Mouse (Mus musculus): ENCODE measurements at regions not wholly inside any gene's neighbourhood (a gene's known extent, or its start where the extent isn't known, plus 50 kb on each side); places are given as distances from the start of the nearest gene placed in this dataset.

DNA sequence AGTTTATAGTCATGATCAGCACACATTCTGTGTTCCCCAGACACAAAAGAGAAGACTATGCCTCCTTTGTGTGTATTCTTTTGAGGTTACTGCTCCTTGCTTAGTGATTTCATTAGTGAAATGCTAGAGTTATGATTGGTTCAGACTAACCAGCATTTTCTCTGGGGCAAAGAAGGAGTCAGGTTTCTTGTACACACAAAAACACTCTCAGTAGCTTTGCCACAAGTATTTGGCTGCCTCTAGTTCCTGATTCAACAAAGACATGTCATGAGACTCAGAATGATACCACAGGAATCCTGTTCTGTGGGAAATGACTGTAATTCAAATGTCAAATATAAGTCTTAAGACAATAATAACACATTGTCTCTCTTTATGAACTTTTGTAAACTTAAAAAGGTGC lies 86.9 kb downstream of the Alx1 start:
- Histone ChIP-seq H3K27me3 (replicated peaks; ENCODE audit: control insufficient read depth, insufficient read depth, low read length) (no peaks in the 10 kb centered on the region), H3K9me3 (ENCODE audit: control insufficient read depth, low read length) (no peaks in the 10 kb centered on the region; the same call in 1 of the 2 replicates), H3K27ac (replicated peaks; ENCODE audit: low read depth, low read length) (no peak overlapping the region), H3K4me3 (ENCODE audit: low read depth, low read length) (no peak overlapping the region), H3K9ac (ENCODE audit: low read depth, low read length) (no peak overlapping the region), H3K4me1 (ENCODE audit: control insufficient read depth, insufficient read depth, low read length) (no peaks in the 10 kb centered on the region), H3K4me2 (ENCODE audit: low read depth, low read length) (no peak overlapping the region), H3K36me3 (ENCODE audit: control insufficient read depth, insufficient read depth, low read length) (no peaks in the 10 kb centered on the region)
- DNase-seq (ENCODE audit: low spot score) (peak; percentile 79), ATAC-seq (ENCODE audit: low read depth) (peak; percentile 79)

DNA sequence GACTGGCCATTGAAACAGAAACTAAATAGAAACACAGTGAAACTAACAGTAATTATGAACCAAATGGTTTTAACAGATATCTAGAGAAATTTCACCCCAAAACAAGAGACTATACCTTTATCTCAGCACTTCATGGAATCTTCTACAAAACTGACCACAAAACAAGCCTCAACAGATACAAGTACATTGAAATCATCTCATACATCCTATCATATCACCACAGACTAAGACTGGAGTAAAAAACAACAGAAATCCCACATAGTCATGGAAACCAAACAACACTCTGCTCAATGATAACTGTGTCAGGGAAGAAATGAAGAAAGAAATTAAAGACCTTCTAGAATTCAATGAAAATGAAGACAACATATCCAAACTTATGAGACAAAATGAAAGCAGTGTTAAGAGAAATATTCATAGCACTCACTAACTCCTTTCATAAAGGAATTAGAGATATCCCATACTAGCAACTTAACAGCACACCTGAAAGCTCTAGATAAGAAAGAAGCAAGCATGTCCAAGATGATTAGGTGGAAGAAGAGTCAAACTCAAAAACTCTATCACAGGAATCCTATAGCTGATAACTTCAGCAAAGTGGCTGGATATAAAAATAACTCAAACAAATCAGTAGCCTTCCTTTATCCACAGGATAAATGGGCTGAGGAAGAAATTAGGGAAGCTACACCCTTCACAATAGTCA lies 89.0 kb downstream of the Alx1 start:
- H3K9me3 ChIP-seq (ENCODE audit: control insufficient read depth, low read length): no peaks in the 10 kb centered on the region; the same call in 1 of the 2 replicates
- no peak for ATAC-seq (ENCODE audit: low read depth)
- H3K4me2 ChIP-seq (ENCODE audit: low read depth, low read length): no peak overlapping the region
- DNase-seq (ENCODE audit: low spot score): no peak
- no peak overlapping the region for H3K9ac ChIP-seq (ENCODE audit: low read depth, low read length)
- no peaks in the 10 kb centered on the region for H3K4me1 ChIP-seq (ENCODE audit: control insufficient read depth, insufficient read depth, low read length)
- H3K27me3 ChIP-seq (replicated peaks; ENCODE audit: control insufficient read depth, insufficient read depth, low read length): no peaks in the 10 kb centered on the region
- H3K36me3 ChIP-seq (ENCODE audit: control insufficient read depth, insufficient read depth, low read length): no peaks in the 10 kb centered on the region
- H3K27ac ChIP-seq (replicated peaks; ENCODE audit: low read depth, low read length): no peak overlapping the region
- H3K4me3 ChIP-seq (ENCODE audit: low read depth, low read length): no peak overlapping the region

DNA sequence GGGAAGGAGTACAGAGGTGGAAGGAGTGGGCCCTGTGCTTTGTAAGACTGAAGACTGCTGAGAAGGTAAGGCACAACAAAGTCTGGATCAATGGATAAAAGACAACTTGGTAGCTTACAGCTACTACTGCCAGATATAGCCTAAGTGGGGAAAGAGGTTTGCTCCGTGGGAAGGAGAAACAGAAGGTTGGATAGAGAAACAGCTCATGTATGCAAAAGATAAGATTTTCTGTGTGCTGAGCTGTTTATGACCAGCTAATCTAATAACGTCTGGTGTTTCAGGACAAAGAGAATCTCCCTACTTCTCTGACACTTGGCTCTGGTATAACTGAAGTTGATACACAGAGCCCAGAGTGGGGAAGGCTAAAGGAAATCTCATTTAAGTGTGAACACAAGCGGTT lies 98.6 kb downstream of the Alx1 start:
- Histone ChIP-seq H3K9me3 (ENCODE audit: control insufficient read depth, low read length) (no peaks in the 10 kb centered on the region), H3K4me2 (ENCODE audit: low read depth, low read length) (no peak overlapping the region), H3K4me1 (ENCODE audit: control insufficient read depth, insufficient read depth, low read length) (no peaks in the 10 kb centered on the region), H3K9ac (ENCODE audit: low read depth, low read length) (no peak overlapping the region), H3K27me3 (replicated peaks; ENCODE audit: control insufficient read depth, insufficient read depth, low read length) (no peaks in the 10 kb centered on the region), H3K36me3 (ENCODE audit: control insufficient read depth, insufficient read depth, low read length) (no peaks in the 10 kb centered on the region), H3K27ac (replicated peaks; ENCODE audit: low read depth, low read length) (no peak overlapping the region), H3K4me3 (ENCODE audit: low read depth, low read length) (no peak overlapping the region)
- DNase-seq (ENCODE audit: low spot score): no peak
- WGBS: 69% methylated on average over 3 of the region's 3 CpGs
- no peak for ATAC-seq (ENCODE audit: low read depth)

DNA sequence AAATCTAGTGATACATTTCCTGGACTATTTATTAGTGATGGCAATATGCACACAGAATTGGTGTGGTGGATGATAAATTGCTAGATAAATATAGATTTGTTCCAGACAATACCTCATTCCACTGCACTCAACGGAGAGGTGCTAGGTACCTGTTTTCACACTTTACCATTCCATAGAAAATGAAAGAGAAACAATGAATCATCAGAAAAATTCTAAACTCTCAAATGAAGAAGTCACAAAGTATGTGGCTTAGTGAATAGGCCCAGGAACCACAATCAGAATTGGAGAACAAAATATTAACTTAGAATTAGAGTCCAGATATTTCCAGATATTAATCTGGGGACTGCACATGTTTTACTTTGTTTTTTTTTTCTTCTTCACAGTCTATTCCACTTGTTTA lies 101.4 kb downstream of the Alx1 start:
- ATAC-seq (ENCODE audit: low read depth): no peak
- WGBS: 68% methylated on average over 1 of the region's 1 CpGs
- no peak overlapping the region for H3K4me3 ChIP-seq (ENCODE audit: low read depth, low read length)

DNA sequence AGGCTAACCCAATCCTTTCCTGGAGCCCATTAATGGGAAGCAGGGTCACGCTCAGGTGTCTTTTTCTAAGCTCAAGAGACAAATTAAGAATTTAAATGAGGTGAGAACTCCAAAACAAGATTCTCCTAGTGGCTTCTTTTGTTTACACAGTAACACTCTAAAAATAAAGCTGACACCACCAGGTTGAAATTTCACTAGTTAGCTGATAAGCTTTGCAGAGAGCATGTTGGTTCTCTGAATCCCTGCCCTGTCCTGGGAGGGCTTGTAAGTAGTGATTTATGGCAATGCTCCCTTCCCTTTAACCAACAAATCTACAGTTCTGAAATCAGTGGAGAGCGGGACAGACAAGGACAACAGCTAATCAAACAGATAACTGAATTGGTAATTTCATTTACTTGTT lies 132.6 kb downstream of the Alx1 start:
- WGBS: 49% methylated on average over 2 of the region's 2 CpGs

More for the DNA sequence above, 101.4 kb downstream of the Alx1 start:
- no peaks in the 10 kb centered on the region for H3K27me3 ChIP-seq (replicated peaks; ENCODE audit: control insufficient read depth, insufficient read depth, low read length)
- no peaks in the 10 kb centered on the region for H3K9me3 ChIP-seq (ENCODE audit: control insufficient read depth, low read length)
- no peak overlapping the region for H3K4me2 ChIP-seq (ENCODE audit: low read depth, low read length)
- no peaks in the 10 kb centered on the region for H3K4me1 ChIP-seq (ENCODE audit: control insufficient read depth, insufficient read depth, low read length)
- H3K9ac ChIP-seq (ENCODE audit: low read depth, low read length): no peak overlapping the region
- H3K36me3 ChIP-seq (ENCODE audit: control insufficient read depth, insufficient read depth, low read length): no peaks in the 10 kb centered on the region
- no peak overlapping the region for H3K27ac ChIP-seq (replicated peaks; ENCODE audit: low read depth, low read length)
- no peak for DNase-seq (ENCODE audit: low spot score)

DNA sequence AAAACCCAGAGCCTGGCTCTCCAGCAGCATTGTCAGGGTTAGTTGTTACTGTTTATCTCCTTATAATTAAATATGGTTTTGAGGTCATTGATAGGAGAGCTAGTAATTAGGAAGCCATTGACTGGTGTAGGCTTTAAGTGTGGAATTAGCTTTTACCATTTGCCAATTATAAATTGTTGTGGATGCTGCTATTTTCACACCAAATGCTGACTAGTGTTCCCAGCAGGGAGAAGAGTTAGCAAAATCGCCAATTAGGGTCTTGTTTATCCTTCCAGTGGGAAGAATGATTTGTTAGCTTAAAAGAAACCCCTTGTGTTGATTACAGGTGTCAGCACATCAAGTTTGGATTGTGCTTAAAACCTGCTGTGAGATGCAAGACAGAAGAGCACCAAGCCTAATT lies 134.1 kb downstream of the Alx1 start:
- H3K27me3 ChIP-seq (replicated peaks; ENCODE audit: control insufficient read depth, insufficient read depth, low read length): no peaks in the 10 kb centered on the region
- H3K9ac ChIP-seq (ENCODE audit: low read depth, low read length): no peak overlapping the region
- ATAC-seq (ENCODE audit: low read depth) (no peak), DNase-seq (ENCODE audit: low spot score) (no peak)
- H3K36me3 ChIP-seq (ENCODE audit: control insufficient read depth, insufficient read depth, low read length): no peaks in the 10 kb centered on the region
- no peaks in the 10 kb centered on the region for H3K4me1 ChIP-seq (ENCODE audit: control insufficient read depth, insufficient read depth, low read length)
- no peak overlapping the region for H3K4me2 ChIP-seq (ENCODE audit: low read depth, low read length)
- no peak overlapping the region for H3K27ac ChIP-seq (replicated peaks; ENCODE audit: low read depth, low read length)
- WGBS: 20% methylated on average over 1 of the region's 1 CpGs
- H3K9me3 ChIP-seq (ENCODE audit: control insufficient read depth, low read length): no peaks in the 10 kb centered on the region
- no peak overlapping the region for H3K4me3 ChIP-seq (ENCODE audit: low read depth, low read length)

More for the DNA sequence above, 132.6 kb downstream of the Alx1 start:
- Histone ChIP-seq H3K4me1 (ENCODE audit: control insufficient read depth, insufficient read depth, low read length) (no peaks in the 10 kb centered on the region), H3K27ac (replicated peaks; ENCODE audit: low read depth, low read length) (no peak overlapping the region), H3K36me3 (ENCODE audit: control insufficient read depth, insufficient read depth, low read length) (no peaks in the 10 kb centered on the region), H3K9ac (ENCODE audit: low read depth, low read length) (no peak overlapping the region), H3K9me3 (ENCODE audit: control insufficient read depth, low read length) (no peaks in the 10 kb centered on the region), H3K4me2 (ENCODE audit: low read depth, low read length) (no peak overlapping the region), H3K27me3 (replicated peaks; ENCODE audit: control insufficient read depth, insufficient read depth, low read length) (no peaks in the 10 kb centered on the region), H3K4me3 (ENCODE audit: low read depth, low read length) (no peak overlapping the region)
- no peak for DNase-seq (ENCODE audit: low spot score)
- ATAC-seq (ENCODE audit: low read depth): no peak

DNA sequence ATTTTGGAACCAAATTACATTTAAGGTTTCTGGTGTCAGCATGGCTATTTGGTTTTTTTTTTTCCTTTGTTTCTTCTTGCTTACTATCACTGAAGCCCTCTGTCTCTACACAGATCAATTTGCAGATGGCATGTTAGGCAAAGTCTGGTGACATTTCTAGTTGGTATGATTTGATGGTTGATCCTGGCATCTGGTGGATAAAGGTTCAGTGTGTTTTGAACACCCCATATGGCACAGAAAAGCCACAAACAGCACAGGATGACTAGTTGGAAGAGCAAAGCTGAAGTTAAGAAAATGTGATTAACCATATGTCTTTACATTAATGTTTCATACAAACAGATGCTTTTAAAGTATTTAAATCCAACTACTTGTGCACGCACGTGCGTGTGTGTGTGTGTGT lies 137.6 kb downstream of the Alx1 start:
- no peak for ATAC-seq (ENCODE audit: low read depth)
- no peak for DNase-seq (ENCODE audit: low spot score)
- Histone ChIP-seq H3K4me3 (ENCODE audit: low read depth, low read length) (no peak overlapping the region), H3K4me2 (ENCODE audit: low read depth, low read length) (no peak overlapping the region), H3K36me3 (ENCODE audit: control insufficient read depth, insufficient read depth, low read length) (no peaks in the 10 kb centered on the region), H3K9me3 (ENCODE audit: control insufficient read depth, low read length) (no peaks in the 10 kb centered on the region), H3K4me1 (ENCODE audit: control insufficient read depth, insufficient read depth, low read length) (no peaks in the 10 kb centered on the region), H3K27ac (replicated peaks; ENCODE audit: low read depth, low read length) (no peak overlapping the region), H3K27me3 (replicated peaks; ENCODE audit: control insufficient read depth, insufficient read depth, low read length) (no peaks in the 10 kb centered on the region), H3K9ac (ENCODE audit: low read depth, low read length) (no peak overlapping the region)
- 80% methylated on average over 3 of the region's 3 CpGs for WGBS

DNA sequence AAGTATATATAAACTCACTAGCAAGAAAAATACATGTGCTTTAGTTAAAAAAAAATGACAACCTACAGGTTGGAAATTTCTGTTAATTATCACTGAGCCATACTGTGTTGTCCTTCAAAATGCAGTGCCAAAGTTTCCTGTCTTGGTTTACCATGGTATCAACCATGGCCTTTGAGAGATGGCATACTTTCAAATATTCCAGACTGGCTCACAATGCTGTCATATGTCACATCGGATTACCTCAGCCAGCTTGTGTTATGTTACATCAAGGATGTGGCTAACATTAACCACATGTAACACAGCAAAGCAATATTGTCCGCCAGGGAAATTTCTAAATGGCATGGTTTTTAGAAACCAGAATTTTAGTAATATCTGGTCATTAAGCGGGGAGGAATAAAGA lies 140.3 kb downstream of the Alx1 start:
- Histone ChIP-seq H3K4me1 (ENCODE audit: control insufficient read depth, insufficient read depth, low read length) (no peaks in the 10 kb centered on the region), H3K9me3 (ENCODE audit: control insufficient read depth, low read length) (no peaks in the 10 kb centered on the region), H3K27ac (replicated peaks; ENCODE audit: low read depth, low read length) (no peak overlapping the region), H3K27me3 (replicated peaks; ENCODE audit: control insufficient read depth, insufficient read depth, low read length) (no peaks in the 10 kb centered on the region), H3K36me3 (ENCODE audit: control insufficient read depth, insufficient read depth, low read length) (no peaks in the 10 kb centered on the region), H3K9ac (ENCODE audit: low read depth, low read length) (no peak overlapping the region), H3K4me3 (ENCODE audit: low read depth, low read length) (no peak overlapping the region), H3K4me2 (ENCODE audit: low read depth, low read length) (no peak overlapping the region)
- ATAC-seq (ENCODE audit: low read depth) (no peak), DNase-seq (ENCODE audit: low spot score) (peak; percentile 50)
- WGBS: 55% methylated on average over 3 of the region's 3 CpGs

DNA sequence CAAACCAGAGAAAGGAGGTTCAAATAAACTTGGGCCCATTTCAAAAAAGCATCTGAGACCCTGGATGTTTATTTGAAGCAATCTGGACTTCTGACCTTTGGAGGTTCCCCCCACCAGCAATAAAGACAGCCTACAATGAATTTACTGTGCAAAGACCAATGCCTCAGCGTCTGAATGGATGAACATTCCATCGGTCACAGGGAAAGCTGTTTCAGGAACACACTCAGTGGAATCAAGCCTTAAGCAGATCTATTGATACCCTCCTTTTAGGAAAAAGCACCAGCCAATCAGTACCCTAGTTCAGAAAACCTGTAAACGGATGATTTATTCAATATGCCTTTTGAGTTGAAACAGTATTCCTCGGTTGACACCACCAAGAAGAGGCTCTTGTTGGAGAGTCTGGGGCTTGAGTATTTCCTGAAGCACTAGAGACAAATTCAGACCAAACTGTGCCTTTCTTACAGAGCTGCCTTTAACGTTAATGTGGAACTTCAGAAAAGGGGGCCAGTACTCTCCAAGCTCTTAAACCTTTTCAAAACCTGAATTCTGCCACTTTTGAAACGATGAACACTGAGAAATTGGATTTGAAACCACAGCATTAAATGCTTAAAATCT lies 148.1 kb downstream of the Alx1 start:
- DNase-seq (ENCODE audit: low spot score): peak; percentile 45
- no peaks in the 10 kb centered on the region for H3K36me3 ChIP-seq (ENCODE audit: control insufficient read depth, insufficient read depth, low read length)
- H3K4me3 ChIP-seq (ENCODE audit: low read depth, low read length): no peak overlapping the region
- no peak overlapping the region for H3K9ac ChIP-seq (ENCODE audit: low read depth, low read length)
- peak overlapping the region; percentile 74 for H3K27ac ChIP-seq (replicated peaks; ENCODE audit: low read depth, low read length)
- H3K9me3 ChIP-seq (ENCODE audit: control insufficient read depth, low read length): no peaks in the 10 kb centered on the region
- 33% methylated on average over 6 of the region's 6 CpGs for WGBS
- no peaks in the 10 kb centered on the region for H3K27me3 ChIP-seq (replicated peaks; ENCODE audit: control insufficient read depth, insufficient read depth, low read length)
- peak overlapping the region; percentile 6; the same call in 1 of the 2 replicates for H3K4me2 ChIP-seq (ENCODE audit: low read depth, low read length)
- ATAC-seq (ENCODE audit: low read depth): peak; percentile 50; the same call in 1 of the 2 replicates
- peaks cover 4% of the 10 kb centered on the region; the same call in 1 of the 2 replicates for H3K4me1 ChIP-seq (ENCODE audit: control insufficient read depth, insufficient read depth, low read length)

All from embryonic facial prominence, embryonic 14.5 days (tissue).